Mouse (Mus musculus): ENCODE results near the gene Pak4. TPM values are rescaled to one million over a fixed set of nuclear protein-coding genes. Genes with fewer than 3 reads are reported as not detected.
A peak's percentile ranks its signal among the peaks of the same experiment; 100 is the strongest.
"Not testable (repeated sequence)": the region's sequence is repeated elsewhere in the genome, so short reads cannot be mapped to it uniquely, and the experiment has no call there.

Gene Pak4
- total RNA-seq, 2 experiments from 2014 or later, result 5.5 to 7.0 TPM

DNA sequence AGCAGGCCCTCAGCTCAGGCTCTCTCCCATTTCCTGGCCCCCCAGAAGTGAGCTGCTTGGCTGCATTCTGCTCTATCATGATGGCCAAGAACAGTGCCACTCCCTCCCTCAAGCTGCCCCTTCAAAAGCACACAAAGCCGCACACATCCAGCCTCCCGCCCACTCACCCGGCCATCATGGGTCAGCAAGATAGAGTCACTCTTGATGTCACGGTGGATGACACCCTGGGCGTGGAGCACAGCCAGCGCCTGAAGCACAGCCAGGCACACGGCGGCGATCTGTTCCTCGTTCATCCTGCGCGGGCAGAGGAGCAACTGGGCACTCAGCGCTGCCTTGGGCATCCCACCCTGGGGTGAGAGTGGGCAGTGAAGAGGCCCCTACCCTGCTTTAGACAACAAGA, 35.6 kb downstream of the Pak4 start:
- no peak for DNase-seq

DNA sequence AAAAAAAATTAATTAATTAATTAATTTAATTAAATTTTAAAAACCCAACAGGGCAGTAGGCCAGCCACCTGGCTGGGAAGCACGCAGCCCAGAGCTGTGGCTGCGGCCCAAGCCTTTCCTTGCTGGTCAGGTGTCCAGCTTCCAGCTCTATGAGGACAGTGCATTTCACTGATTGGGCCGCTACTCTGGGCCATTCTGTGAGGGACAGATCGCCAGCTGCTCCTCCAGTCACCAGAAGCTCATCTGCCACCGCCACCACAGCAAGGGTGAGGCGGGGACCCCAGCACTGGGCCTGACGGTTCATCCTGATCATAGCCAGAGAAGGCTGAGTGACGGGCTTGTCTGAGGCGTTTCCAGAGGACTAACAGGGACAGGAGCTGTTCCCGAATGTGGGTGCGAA, 36.0 kb downstream of the Pak4 start:
- no peak for DNase-seq

DNA sequence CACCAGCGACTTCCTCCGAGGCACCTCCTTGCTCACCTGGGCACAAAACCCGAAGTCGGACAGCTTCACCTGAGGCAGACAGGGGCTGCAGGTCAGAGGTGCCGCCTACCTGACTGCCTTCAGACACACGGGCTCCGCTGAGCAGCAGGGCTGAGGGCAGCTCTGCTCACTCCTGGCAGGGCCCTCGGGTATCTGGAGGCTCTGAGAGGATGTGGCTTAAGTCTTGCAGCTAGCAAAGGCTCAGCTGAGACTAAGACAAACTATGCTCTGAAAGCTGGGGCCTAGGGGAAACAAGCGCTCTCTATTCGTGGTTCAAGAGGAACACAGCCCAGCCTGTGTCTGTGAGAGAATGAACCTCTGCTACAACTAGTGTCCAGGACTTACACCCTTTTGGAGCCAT, 37.1 kb downstream of the Pak4 start:
- DNase-seq, result no peak

DNA sequence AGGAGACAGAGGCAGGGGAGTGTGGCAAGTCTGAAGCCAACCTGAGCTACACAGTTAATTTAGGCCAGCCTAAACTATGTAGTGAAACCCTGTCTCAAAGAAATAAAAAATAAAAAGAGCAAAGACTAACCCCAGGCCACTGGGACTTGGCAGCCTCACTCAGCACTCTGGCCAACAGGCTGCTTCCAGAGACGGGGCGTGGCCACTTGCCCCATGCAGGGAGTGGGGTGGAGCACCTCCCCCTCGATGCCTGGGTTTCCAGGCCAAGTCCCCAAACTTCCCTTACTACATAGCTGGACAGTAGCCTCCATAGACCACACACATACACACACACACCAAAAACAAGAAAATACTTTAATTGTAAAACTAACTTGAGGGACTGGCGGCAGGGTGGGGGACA, 39.5 kb downstream of the Pak4 start:
- DNase-seq, result peak; percentile 62

DNA sequence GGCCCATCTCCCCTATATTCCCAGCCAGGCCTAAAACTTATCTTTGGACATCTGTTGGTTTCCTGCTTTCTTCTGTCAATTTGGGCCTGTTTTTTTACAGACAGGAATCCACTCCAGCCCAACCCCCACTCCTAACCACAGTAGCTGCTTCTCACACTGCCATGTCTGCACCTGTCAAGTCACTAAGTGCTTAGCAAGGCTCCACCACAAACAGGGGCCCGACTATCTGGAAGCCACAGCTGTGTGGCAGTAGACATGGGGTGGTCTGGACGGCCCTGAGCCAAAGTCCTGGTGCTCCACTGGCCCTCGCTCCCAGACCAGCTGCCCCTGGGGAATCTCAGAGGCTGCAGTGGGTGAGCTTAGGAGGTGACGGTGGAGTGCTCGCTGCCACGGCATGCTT, 40.3 kb downstream of the Pak4 start:
- no peak for DNase-seq

DNA sequence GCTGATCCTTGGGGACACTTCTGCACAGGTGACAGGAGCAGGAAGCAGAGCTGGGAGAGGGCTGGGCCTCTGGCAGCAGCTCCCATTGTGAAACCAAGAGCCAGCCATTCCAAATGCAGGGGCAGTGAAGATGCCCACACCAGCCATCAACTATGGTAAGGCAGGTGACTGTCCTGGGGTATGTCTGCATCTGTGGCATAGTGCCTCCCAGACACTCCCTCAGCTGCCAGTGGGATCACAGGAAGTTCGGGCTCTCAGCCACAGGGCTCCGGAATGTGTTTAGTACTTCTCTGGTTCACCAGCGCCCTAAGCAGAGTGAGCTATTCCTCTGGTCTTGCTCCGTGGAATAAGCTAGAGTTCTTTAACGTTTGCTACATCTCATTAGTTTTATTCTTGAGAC, 40.9 kb downstream of the Pak4 start:
- DNase-seq, result no peak

DNA sequence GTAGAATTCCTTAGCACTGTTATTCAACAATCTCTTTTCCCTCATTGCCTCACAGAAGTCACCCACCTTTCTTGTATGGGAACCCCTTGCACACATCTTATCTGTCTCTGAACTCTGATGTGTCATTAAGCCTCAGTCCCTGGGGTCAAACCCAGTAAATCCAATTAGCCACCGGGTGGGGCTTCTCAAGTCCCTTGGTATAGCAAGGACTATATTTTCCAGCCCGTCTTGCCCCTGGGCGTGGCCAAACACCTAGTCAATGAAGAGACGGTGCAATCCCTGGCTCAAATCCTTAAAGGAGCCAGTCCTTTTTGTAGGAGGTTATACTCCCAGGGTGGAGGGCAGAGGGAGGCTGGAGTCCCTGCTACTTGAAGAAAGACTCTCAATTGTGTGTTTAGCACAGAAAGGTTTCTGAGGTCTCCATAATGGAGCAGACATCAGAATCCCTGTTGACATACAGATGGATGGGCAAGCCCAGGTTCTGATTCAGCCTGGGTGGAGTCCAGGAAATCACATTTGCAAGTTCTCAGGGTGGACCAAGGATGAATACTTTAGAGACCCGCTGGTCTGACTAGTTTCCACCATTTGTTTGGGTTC, 41.9 kb downstream of the Pak4 start:
- DNase-seq, result no peak

DNA sequence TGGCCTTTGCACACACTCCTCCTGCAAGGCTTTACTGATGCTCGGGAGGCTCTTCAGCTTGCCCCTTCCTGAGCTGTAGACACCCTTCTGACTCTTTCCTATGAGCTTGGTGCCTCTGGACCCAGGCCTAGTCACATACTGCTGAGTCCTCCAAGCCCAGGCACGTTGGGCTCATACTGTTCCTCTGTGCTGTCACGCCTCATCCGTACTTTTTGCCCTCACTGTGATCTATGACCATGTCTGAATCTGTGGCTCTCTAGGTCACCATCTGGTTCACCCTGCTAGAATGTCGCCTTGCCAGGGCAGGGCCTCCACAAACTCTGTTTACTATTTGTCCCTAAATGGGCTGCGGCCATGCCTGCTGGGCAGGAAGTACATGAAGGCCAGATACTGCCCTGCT, 44.9 kb downstream of the Pak4 start:
- no peak for DNase-seq

DNA sequence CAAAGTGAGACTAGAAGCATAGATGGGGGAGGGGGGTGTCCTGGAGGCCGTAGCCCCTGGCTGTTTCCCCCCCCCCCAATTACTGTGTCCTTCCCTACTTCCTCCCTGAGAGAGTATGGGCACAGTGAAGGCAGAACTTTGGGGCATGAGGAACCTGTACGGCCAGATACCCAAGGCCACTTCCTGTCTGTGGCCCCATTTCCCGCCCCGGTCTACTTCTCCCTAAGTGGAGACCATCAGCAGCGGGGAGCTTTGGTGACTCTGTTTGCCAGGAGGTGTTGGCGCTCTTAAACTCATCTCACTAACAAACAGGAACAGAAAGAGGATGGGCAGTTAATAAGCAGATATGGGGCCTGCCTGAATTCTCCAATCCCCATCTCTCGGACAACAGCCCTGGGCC, 50.4 kb downstream of the Pak4 start:
- no peak for DNase-seq

DNA sequence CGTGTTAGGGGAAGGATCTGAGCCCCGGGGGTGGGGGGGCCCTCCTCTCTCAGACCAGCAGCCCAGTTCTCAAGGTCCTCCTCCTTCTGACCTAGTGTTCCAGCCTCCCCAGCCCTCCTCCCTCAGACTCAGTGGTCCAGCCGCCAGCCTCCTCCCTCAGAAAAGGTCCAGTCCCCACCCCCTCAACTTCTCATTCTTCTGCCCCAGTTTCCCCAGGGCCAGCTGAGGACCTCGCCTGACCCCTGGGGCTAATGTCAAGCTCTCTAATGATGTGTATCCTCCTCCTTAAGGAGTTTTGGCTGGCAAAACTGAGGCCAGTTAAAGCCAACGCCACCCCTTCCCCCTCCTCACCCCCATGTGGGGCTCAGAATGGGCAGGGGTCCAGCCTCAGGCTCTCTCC, 50.8 kb downstream of the Pak4 start, which contains the start of gene Nccrp1:
Gene Nccrp1 (minus strand): TSS at position 101 of the 400 bp plus-strand sequence.
- no peak for DNase-seq

DNA sequence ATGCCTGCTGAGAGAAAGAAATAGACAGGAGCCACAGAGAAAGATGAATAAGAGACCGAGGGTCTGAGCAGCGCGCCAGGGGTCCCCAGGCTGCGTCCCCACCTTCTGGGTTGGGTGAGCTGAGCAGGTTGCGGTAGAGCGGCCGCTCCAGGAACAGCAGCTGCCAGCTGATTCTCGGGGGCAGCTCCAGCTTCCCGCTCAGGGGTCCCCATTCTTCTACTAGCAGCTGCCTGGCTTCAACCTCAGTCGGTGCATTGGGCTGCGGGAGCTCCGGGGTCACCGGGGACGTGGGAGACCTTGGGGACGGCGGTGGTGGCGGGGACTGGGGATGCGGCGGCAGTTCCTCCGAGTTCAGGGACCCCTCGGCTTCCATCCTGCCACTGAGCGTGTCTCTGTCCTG, 51.3 kb downstream of the Pak4 start:
- no peak for DNase-seq

DNA sequence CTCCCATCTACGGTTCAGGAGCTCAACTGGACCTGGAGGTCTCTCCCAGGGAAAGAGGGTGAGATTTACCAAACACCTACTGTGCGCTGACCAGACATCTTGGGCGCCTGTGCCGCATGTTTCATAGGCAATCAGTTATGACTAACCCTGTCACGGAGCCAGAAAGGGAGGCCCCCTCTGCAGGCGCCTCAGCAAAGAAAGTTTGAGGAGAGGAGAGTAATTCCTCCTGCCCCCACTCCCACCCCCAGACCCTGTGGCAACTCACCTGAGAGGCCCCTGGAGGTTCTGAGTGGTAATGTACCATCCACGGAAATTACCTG, 52.1 kb downstream of the Pak4 start:
- DNase-seq, result no peak

DNA sequence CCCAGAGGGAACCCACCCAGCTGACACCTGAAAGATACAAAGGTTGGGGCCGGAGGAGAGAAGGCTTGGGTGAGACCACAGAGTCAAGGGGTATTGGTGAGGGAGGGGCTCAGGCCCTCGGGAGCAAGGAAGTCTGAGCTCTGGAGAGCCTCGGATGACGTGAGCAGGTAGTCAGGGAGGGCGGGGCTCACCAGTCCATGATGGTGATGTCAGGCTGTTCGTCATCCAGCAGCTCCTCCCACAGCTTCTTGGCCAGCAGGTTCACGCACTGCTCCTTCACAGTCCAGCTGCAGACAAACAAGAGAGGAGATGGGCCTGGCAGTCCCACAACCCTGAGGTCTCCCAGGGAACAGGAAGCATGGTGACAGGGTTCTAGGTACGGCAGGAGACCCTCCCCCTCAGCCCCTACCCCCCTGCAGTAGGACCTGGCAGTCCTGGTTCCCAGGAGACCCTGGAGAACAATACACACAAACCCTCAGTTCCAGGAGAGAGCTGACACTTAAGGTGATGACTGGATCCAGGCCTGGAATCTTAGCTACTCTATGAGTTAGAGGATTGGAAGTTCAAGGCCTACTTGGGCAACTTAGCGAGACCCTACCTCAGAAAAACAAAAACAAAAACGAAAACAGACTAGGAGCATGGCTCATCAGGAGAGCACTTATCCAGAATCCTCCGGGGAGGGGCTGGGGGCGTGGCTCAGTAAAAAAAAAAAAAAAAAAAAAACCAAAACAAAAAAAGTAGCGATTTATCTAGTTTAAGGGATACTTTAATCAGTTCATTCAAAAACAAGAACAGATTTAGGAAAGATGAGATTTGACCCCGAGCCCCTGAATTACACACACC, 52.7 kb downstream of the Pak4 start:
- no peak for DNase-seq

DNA sequence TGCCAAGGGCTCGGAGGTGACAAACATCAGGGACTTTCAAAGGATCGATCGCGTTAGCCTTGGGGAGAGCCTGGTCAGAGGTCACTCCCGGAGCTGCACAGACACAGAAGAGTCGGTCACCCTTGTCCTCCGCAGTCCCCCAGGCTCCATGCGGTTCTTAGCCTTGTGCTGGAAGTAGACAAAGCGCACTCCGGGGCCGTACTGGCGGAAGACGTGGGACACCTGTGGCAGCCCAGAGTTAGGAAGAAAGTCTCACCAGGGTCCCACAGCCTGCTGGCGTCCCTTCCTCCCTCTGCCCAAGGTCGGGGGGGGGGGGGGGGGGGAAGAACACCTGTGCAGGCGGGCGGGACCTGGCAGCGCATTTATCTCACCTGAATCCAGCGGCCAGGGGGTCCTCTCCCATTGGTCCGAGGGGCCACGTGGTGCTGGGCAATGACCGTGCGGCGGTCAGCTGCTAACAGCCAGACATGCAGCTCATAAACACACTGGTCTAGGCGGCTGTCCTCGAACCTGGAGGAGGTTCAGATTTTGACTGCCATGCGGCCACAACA, 53.9 kb downstream of the Pak4 start:
- DNase-seq, result no peak

DNA sequence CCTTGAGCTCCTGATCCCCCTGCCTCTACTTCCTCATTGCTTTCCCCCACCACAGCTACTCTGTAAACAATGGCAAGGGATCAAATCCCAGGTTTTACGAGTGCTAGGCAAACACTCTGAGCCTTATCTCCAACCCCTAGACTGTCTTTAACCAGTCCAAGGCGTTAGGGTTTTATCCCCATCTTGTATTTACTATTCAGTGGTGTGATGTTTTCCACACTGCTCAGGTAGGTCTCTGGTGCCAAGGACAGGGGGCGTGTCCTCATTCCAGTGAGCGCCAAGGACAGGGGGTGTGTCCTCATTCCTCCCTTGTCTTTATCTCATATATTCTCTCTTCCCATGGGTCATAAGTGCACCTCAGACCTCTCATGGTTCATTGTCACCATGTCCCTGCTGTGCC, 57.5 kb downstream of the Pak4 start, which contains the start of gene Sycn:
Gene Sycn (plus strand): TSS at position 360 of the 400 bp plus-strand sequence.
- DNase-seq, result no peak

DNA sequence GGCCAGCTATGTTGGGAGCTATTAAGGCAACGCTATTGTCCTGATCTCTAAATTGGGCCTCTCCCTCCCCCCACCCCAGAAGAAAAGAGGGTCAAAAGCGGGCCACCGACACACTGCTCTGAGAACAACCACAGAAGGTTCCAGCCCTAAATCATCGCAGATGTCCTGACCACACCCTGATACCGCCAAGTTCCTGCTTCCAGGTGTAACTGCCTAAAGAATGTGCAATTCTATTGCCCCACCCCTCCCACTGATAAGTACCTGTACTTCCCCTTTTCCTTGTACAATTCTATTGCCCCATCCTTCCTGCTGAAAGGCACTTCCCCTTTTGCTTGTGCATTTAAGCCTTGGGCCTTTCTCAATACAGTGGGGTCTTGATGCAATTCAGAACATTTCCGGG, 59.1 kb downstream of the Pak4 start:
- not testable (repeated sequence) for DNase-seq

DNA sequence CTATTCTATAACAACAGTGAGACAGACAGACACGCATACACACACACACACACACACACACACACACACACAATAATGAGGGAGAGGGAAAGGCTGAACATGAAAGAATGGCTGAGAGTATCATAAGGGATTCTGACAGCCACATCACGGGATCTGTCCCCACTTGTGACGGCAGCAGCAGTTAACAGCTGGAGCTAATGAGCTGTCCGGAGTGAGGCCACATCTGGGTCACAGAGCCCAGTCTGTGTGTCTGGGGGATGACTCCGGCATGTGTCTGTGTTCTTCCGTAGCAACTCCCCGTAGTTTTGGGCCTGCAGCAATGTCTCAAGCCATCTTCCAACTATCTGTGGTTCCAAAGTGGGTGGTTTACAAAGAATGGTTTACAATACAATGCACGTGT, 66.0 kb downstream of the Pak4 start:
- no peak for DNase-seq

DNA sequence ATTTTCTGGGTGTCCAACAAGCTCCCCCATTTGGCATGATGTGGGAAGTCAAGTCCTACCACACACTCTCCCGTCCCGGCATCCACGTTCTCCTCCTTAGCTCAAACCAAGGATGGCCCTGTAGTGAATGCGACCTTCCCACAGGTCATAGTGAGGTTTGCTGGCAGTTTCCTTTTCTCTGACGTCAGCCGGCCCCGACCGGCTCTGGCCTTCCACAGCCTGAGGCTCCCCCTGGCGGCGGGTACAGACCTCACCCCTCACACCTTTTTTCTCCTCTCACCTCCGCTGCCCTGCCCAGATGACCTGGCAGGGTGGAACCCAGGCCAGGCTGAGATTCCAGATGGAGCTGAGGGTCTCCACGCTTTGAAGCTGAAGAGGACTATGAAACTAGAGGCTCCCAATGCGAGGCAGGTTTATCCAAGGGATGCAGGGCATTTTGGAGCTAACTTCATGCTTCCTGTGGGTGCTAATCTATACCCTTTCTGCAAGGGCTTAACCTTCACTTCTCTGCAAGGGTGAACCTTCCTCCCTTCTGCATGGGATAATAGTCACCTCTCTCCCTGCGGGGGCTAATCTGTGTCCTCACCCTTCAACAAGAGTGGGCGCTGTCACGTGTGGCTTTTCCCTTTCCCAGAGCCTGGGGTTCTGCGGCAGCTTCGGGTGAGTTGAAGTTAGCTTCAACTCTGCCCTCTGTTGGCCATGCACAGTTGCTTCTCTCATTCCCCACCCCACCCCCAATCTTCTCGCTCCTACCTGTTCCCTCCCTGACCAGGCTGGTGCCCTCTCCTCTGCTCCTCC, 69.9 kb downstream of the Pak4 start:
- peak; percentile 87 for DNase-seq

DNA sequence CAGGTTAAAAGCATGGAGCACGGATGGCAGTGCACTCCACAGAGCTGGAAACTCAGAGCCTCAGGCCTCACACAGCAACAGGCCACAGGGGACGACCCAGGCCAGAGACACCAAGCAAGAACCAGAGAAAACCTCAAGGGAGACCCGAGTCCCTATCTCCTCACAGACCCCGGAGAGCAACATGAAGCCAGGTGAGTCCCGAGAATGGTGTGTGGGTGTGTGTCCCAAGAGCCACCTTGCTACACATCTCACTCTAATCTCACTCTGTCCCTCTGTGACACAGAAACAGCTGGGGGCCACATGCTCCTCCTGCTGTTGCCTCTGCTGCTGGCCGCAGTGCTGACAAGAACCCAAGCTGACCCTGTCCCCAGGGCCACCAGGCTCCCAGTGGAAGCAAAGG, 75.4 kb downstream of the Pak4 start, which contains the start of gene Ifnl3:
Gene Ifnl3 (plus strand): TSS at position 301 of the 400 bp plus-strand sequence.
- not testable (repeated sequence) for DNase-seq

DNA sequence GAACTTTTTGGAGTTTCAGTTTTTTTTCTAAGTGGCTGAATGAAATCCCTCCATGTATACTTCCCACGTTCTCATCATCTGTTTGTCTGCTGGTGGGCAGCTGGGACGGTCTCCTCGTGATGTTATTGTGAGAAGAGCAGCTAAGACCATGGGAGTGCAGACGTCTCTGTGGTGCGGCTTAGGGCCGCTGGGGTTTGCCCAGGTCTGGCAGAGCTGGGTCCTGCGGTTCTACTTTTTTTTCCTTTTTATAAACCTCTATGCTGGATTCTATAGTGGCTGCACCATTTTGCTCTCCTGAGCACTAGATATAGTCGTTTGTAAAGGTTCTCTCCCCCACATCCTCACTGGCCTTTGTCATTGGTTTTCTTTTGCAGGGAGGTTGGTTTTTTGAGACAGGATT, 86.5 kb downstream of the Pak4 start:
- no peak for DNase-seq

DNA sequence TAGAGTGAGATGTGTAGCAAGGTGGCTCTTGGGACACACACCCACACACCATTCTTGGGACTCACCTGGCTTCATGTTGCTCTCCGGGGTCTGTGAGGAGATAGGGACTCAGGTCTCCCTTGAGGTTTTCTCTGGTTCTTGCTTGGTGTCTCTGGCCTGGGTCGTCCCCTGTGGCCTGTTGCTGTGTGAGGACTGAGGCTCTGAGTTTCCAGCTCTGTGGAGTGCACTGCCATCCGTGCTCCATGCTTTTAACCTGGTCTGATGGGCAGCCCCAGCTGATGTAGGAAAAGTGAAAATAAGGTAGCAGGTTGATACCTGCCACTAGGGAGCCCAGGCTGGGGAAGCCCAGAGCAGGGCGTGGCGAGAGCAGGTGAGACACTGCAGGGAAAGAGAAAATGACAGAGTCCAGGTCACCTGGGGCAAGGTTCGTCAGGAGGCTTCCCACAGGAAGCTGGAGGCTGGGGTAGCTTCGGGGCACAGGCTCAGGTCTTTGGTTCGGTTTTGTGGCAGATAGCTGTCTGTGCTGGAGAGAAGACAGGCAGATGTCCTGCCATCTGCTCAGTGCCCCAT, 87.5 kb downstream of the Pak4 start, which contains the start of gene Ifnl2:
Gene Ifnl2 (minus strand): TSS at position 51 of the 570 bp plus-strand sequence.
- not testable (repeated sequence) for DNase-seq

DNA sequence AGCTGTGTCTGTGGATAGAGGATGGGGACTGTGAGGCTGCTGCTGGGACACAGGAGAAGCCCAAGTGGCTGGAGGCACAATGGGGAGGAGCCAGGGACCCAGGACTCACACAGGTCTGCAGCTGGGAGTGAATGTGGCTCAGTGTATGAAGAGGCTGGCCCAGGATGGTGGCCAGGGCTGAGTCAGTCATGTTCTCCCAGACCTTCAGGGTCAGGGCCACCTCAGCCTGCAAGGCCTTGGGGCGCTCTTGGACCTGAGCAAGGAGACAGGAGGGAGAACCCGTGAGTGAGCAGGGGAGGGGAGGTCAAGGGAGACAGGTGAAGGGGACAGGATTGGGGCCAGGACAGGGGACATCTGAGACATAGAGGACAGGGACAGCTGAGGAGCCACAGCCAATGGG, 88.9 kb downstream of the Pak4 start:
- not testable (repeated sequence) for DNase-seq
